Mouse (Mus musculus) CH12.LX (cell line): ENCODE data around the gene Prdx2. TPM values are rescaled to one million over a fixed set of nuclear protein-coding genes. Genes with fewer than 3 reads are reported as not detected.

Experiments used
- DNase-seq: peaks from one replicate; pipeline ENCODE4 v3.0.0-alpha.2; 2013; ENCODE audit errors: extremely low read depth
- H3K27ac ChIP-seq: 2 replicates; pipeline ENCODE4 v1.5.1; 2012; ENCODE audit warnings: low read depth, mild to moderate bottlenecking, control low read depth, moderate library complexity; ENCODE audit not compliant: insufficient read depth
- H3K27me3 ChIP-seq: replicated peaks from 2 replicates; pipeline ENCODE3; 2012; ENCODE audit warnings: inconsistent platforms
- H3K36me3 ChIP-seq, 2 experiments: replicated peaks in 1 of 2; 2 replicates each; pipeline versions ENCODE3 to v1.6.1; 2012; ENCODE audit warnings: inconsistent platforms in 1 of 2, low read length in 1 of 2, mild to moderate bottlenecking in 1 of 2, mixed read lengths in 1 of 2, moderate library complexity in 1 of 2; ENCODE audit not compliant: control insufficient read depth in 1 of 2, insufficient read depth in 1 of 2
- H3K4me1 ChIP-seq, 2 experiments: 2 replicates each; pipeline ENCODE4 v1.6.1; 2012; ENCODE audit warnings: inconsistent platforms in 1 of 2, moderate library complexity in 1 of 2; ENCODE audit not compliant: insufficient read depth in 2 of 2, control insufficient read depth in 1 of 2
- H3K4me2 ChIP-seq: 2 replicates; pipeline ENCODE4 v1.6.1; 2012; ENCODE audit warnings: low read depth, mild to moderate bottlenecking, control low read depth; ENCODE audit not compliant: poor library complexity, insufficient read depth, severe bottlenecking
- H3K4me3 ChIP-seq, 3 experiments: fragments of 150-350 bp in 1 of 3; sonication (generic) in 1 of 3; replicated peaks in 1 of 3; 2 replicates each; pipeline versions ENCODE3 to v1.5.1; 2011 to 2012; ENCODE audit warnings: low read depth in 2 of 3, low read length in 2 of 3, mild to moderate bottlenecking in 2 of 3, moderate library complexity in 2 of 3, control low read depth in 1 of 3, improper control_type of control experiment in 1 of 3, inconsistent platforms in 1 of 3, mixed read lengths in 1 of 3; ENCODE audit not compliant: poor library complexity in 1 of 3
- H3K79me2 ChIP-seq: replicated peaks from 2 replicates; pipeline ENCODE4 v1.6.1; 2012; ENCODE audit warnings: mild to moderate bottlenecking, moderate library complexity; ENCODE audit not compliant: control insufficient read depth, poor library complexity, insufficient read depth, severe bottlenecking; ENCODE audit errors: extremely low read depth
- H3K9ac ChIP-seq: 2 replicates; pipeline ENCODE4 v1.6.1; 2012; ENCODE audit warnings: low read depth, mild to moderate bottlenecking, control low read depth, moderate library complexity; ENCODE audit not compliant: insufficient read depth
- H3K9me3 ChIP-seq: replicated peaks from 2 replicates; pipeline ENCODE3; 2012; ENCODE audit warnings: low read length, inconsistent platforms, mixed read lengths
- BHLHE40 ChIP-seq: IDR thresholded peaks from 2 replicates; pipeline ENCODE4 v1.6.1; 2011; ENCODE audit warnings: mild to moderate bottlenecking, low read depth, low read length, improper control_type of control experiment
- CHD1 ChIP-seq: IDR thresholded peaks from 2 replicates; pipeline ENCODE4 v1.6.1; 2012; ENCODE audit warnings: low read depth, low read length, improper control_type of control experiment, inconsistent platforms
- CHD2 ChIP-seq: IDR thresholded peaks from 2 replicates; pipeline ENCODE4 v1.6.1; 2011; ENCODE audit warnings: low read length, improper control_type of control experiment
- CTCF ChIP-seq, 2 experiments: IDR thresholded peaks in 1 of 2; conservative IDR thresholded peaks in 1 of 2; 2 replicates each; pipeline ENCODE4 v1.5.1; 2011 to 2012; ENCODE audit warnings: low read depth in 2 of 2, low read length in 2 of 2, improper control_type of control experiment in 1 of 2, inconsistent platforms in 1 of 2, mild to moderate bottlenecking in 1 of 2, moderate library complexity in 1 of 2
- ELF1 ChIP-seq: IDR thresholded peaks from 2 replicates; pipeline ENCODE4 v1.6.1; 2014; ENCODE audit warnings: low read depth, mild to moderate bottlenecking, inconsistent platforms, low read length, improper control_type of control experiment
- EP300 ChIP-seq: IDR thresholded peaks from 2 replicates; pipeline ENCODE4 v1.6.1; 2011; ENCODE audit warnings: low read length, improper control_type of control experiment
- ETS1 ChIP-seq: conservative IDR thresholded peaks from 2 replicates; pipeline ENCODE4 v1.6.1; 2012; ENCODE audit warnings: low read depth, mild to moderate bottlenecking, inconsistent platforms, low read length, improper control_type of control experiment, moderate library complexity
- GABPA ChIP-seq: IDR thresholded peaks from 2 replicates; pipeline ENCODE4 v1.6.1; 2012; ENCODE audit warnings: low read depth, low read length, improper control_type of control experiment, inconsistent platforms; ENCODE audit not compliant: insufficient replicate concordance
- HCFC1 ChIP-seq: IDR thresholded peaks from 2 replicates; pipeline ENCODE4 v1.6.1; 2012; ENCODE audit warnings: low read depth, mild to moderate bottlenecking, inconsistent platforms, low read length, improper control_type of control experiment
- IRF4 ChIP-seq: IDR thresholded peaks from 2 replicates; pipeline ENCODE4 v1.6.1; 2014; ENCODE audit warnings: low read depth, mild to moderate bottlenecking, inconsistent platforms, low read length, improper control_type of control experiment
- JUN ChIP-seq: IDR thresholded peaks from 2 replicates; pipeline ENCODE4 v1.6.1; 2011; ENCODE audit warnings: low read depth, mild to moderate bottlenecking, low read length, improper control_type of control experiment, moderate library complexity; ENCODE audit not compliant: insufficient read depth
- KAT2A ChIP-seq: IDR thresholded peaks from 2 replicates; pipeline ENCODE4 v1.6.1; 2012; ENCODE audit warnings: low read length, improper control_type of control experiment, inconsistent platforms; ENCODE audit not compliant: insufficient replicate concordance
- MAFK ChIP-seq: IDR thresholded peaks from 2 replicates; pipeline ENCODE4 v1.6.1; 2011; ENCODE audit warnings: low read length, improper control_type of control experiment; ENCODE audit not compliant: insufficient replicate concordance
- MAX ChIP-seq: IDR thresholded peaks from 2 replicates; pipeline ENCODE4 v1.6.1; 2011; ENCODE audit warnings: low read length, improper control_type of control experiment
- MAZ ChIP-seq: IDR thresholded peaks from 2 replicates; pipeline ENCODE4 v1.6.1; 2012; ENCODE audit warnings: low read depth, mild to moderate bottlenecking, inconsistent platforms, low read length, improper control_type of control experiment, moderate library complexity
- MYC ChIP-seq: IDR thresholded peaks from 2 replicates; pipeline ENCODE4 v1.6.1; 2011; ENCODE audit warnings: low read depth, mild to moderate bottlenecking, improper control_type of control experiment, low read length
- NELFE ChIP-seq: IDR thresholded peaks from 2 replicates; pipeline ENCODE4 v1.6.1; 2011; ENCODE audit warnings: low read depth, low read length, improper control_type of control experiment
- NRF1 ChIP-seq: IDR thresholded peaks from 2 replicates; pipeline ENCODE4 v1.6.1; 2014; ENCODE audit warnings: low read depth, mild to moderate bottlenecking, inconsistent platforms, low read length, improper control_type of control experiment, moderate library complexity
- PAX5 ChIP-seq: IDR thresholded peaks from 2 replicates; pipeline ENCODE4 v1.6.1; 2012; ENCODE audit warnings: low read length, inconsistent platforms, mixed read lengths
- POLR2A ChIP-seq: IDR thresholded peaks from 2 replicates; pipeline ENCODE4 v1.6.1; 2011; ENCODE audit warnings: low read depth, mild to moderate bottlenecking, improper control_type of control experiment, low read length
- POLR2AphosphoS2 ChIP-seq: IDR thresholded peaks from 2 replicates; pipeline ENCODE4 v1.6.1; 2011; ENCODE audit warnings: low read depth, low read length, improper control_type of control experiment
- RAD21 ChIP-seq: IDR thresholded peaks from 2 replicates; pipeline ENCODE4 v1.6.1; 2011; ENCODE audit warnings: low read depth, mild to moderate bottlenecking, low read length, improper control_type of control experiment, moderate library complexity
- RCOR1 ChIP-seq: conservative IDR thresholded peaks from 2 replicates; pipeline ENCODE4 v1.6.1; 2012; ENCODE audit warnings: low read depth, mild to moderate bottlenecking, inconsistent platforms, low read length, improper control_type of control experiment
- SIN3A ChIP-seq: IDR thresholded peaks from 2 replicates; pipeline ENCODE4 v1.6.1; 2012; ENCODE audit warnings: low read length, improper control_type of control experiment, inconsistent platforms
- TCF12 ChIP-seq: IDR thresholded peaks from 2 replicates; pipeline ENCODE4 v1.6.1; 2014; ENCODE audit warnings: low read depth, mild to moderate bottlenecking, inconsistent platforms, low read length, improper control_type of control experiment
- UBTF ChIP-seq: IDR thresholded peaks from 2 replicates; pipeline ENCODE4 v1.6.1; 2012; ENCODE audit warnings: low read depth, mild to moderate bottlenecking, inconsistent platforms, low read length, improper control_type of control experiment, moderate library complexity
- USF2 ChIP-seq: conservative IDR thresholded peaks from 2 replicates; pipeline ENCODE4 v1.6.1; 2011; ENCODE audit warnings: low read depth, low read length, improper control_type of control experiment
- ZC3H11A ChIP-seq: IDR thresholded peaks from 2 replicates; pipeline ENCODE4 v1.6.1; 2012; ENCODE audit warnings: low read depth, mild to moderate bottlenecking, inconsistent platforms, low read length, improper control_type of control experiment
- ZKSCAN1 ChIP-seq: IDR thresholded peaks from 2 replicates; pipeline ENCODE4 v1.6.1; 2012; ENCODE audit warnings: low read depth, inconsistent platforms, low read length, improper control_type of control experiment, borderline replicate concordance
- ZMIZ1 ChIP-seq: IDR thresholded peaks from 2 replicates; pipeline ENCODE4 v1.6.1; 2012; ENCODE audit warnings: low read depth, mild to moderate bottlenecking, inconsistent platforms, low read length, improper control_type of control experiment
- ZNF384 ChIP-seq: IDR thresholded peaks from 2 replicates; pipeline ENCODE4 v1.6.1; 2012; ENCODE audit warnings: low read depth, low read length, improper control_type of control experiment, inconsistent platforms
- dilution Hi-C: fragments of 300-500 bp; cut with MboI; formaldehyde crosslinking; loops from 2 replicates; pipeline ENCODE4 v1.14.3; 2020; ENCODE audit warnings: low sequenced_read_pairs; ENCODE audit not compliant: extremely low pct_unique_long_range_greater_than_20kb, extremely low pct_ligation_motif_present
- in situ Hi-C: fragments of 300-500 bp; cut with MboI; formaldehyde crosslinking; loops from 3 replicates; pipeline ENCODE4 v1.14.3; 2019; ENCODE audit warnings: low sequenced_read_pairs, low pct_ligation_motif_present, low pct_unique_long_range_greater_than_20kb, mixed read lengths
- polyA plus RNA-seq: library from polyadenylated mRNA; unstranded; fragments of >175 nt; gene quantifications from 2 replicates; pipeline ENCODE4 v1.2.1, GENCODE M21; 2012; ENCODE audit warnings: low read depth; ENCODE audit not compliant: insufficient read length
- total RNA-seq, 2 experiments: library from RNA; depleted of rRNA; stranded (reverse); fragments of 300-350 nt in 1 of 2; fragments of >200 nt in 1 of 2; gene quantifications; 2 replicates each; pipeline ENCODE4 v1.2.3; 2012 to 2014

Prdx2 gene
- total and polyA plus RNA-seq, 3 experiments, result 158 to 232 (median 218) TPM

DNA sequence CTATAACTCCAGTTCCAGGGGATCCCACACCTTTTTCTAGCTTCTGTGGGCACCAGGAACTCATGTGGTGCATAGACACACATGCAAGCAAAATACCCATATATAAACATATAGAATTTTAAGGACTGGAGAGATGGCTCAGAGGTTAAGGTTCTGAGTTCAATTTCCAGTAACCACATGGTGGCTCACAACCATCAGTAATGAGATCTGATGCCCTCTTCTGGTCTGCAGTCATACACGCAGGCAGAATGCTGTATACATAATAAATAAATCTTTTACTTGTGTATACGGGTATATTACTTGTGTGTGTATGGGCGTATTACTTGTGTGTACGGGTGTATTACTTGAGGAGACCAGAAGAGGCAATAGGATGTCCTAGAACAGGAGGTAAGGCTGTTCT is 5.4 kb upstream of the Prdx2 start:
- Histone ChIP-seq H3K79me2 (peaks cover 3% of the 10 kb centered on the region), H3K36me3 (peaks cover 24 to 47% of the 10 kb centered on the region in 2 experiments), H3K4me3 (no peak overlapping the region), H3K27me3 (no peaks in the 10 kb centered on the region), H3K4me1 (peaks cover 12 to 39% of the 10 kb centered on the region in 2 experiments), H3K27ac (no peak overlapping the region), H3K9ac (no peak overlapping the region), H3K4me2 (no peak overlapping the region), H3K9me3 (no peaks in the 10 kb centered on the region)
- DNase-seq, result no peak
- dilution Hi-C loops, result no loop called here
- TF ChIP-seq MYC, result peak; percentile 54; the same call in 1 of the 2 replicates
- no peak; the same call in 1 of the 2 replicates for TF ChIP-seq RAD21
- TF ChIP-seq CHD2, result no peak
- no peak for TF ChIP-seq HCFC1
- TF ChIP-seq ETS1, result no peak
- peak; percentile 10 to 50; a peak in 2 of 4 replicates for TF ChIP-seq CTCF (conservative IDR thresholded peaks at IDR 0.05 in 1 of 2, IDR thresholded peaks at IDR 0.05 in 1 of 2; ENCODE audit: low read depth in 2 of 2, low read length in 2 of 2)
- in situ Hi-C loops, result no loop called here

DNA sequence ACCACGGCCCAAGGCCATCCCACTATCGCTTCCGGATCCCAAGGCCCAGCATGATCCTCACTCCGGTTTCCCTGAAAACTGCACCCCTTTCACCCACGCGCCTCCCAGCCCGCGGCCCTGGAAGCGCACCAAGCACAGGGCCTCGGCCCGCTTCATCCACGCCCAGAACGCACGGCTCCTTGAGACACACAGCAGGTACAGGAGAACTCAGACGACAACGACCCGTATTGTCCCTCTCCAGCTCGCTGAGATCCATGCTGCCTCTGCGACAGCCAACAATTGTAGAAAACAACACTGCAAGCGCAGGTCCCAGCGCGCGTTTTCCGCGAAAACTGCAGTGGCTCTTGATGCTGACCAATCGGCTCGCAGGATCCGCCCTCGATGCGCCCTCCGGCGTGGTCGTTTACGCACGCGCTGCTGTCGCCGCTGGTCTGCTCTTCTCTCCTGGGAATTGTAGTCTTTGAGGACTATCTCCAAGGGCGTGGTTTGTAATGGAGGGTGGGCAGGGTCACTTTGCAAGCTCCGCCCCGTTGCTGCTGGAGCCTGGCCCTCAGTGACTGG is 3.6 kb upstream of the Prdx2 start:
- H3K4me1 ChIP-seq, result peaks cover 17 to 46% of the 10 kb centered on the region in 2 experiments
- peaks cover 9% of the 10 kb centered on the region for H3K79me2 ChIP-seq
- TF ChIP-seq USF2 (no peak), BHLHE40 (peak; percentile 42), ZC3H11A (no peak), TCF12 (peak; percentile 54; the same call in 1 of the 2 replicates), POLR2AphosphoS2 (no peak), MYC (0 out of 2 replicates have a peak, but pooled peaks have one; percentile 82), ELF1 (peak; percentile 61), JUN (no peak), UBTF (no peak), CHD1 (no peak), ZKSCAN1 (no peak), NELFE (peak; percentile 64), NRF1 (peak; percentile 90), ETS1 (peak; percentile 16; the same call in 1 of the 2 replicates), RAD21 (no peak), PAX5 (no peak), IRF4 (peak; percentile 40; the same call in 1 of the 2 replicates), KAT2A (peak; percentile 84; the same call in 1 of the 2 replicates), RCOR1 (no peak), MAZ (no peak), CTCF (conservative IDR thresholded peaks at IDR 0.05 in 1 of 2, IDR thresholded peaks at IDR 0.05 in 1 of 2; ENCODE audit: low read depth in 2 of 2, low read length in 2 of 2) (no peak), EP300 (no peak), GABPA (no peak; the same call in 1 of the 2 replicates), CHD2 (no peak; the same call in 1 of the 2 replicates), POLR2A (peak; percentile 81), MAX (peak; percentile 85), ZMIZ1 (peak; percentile 34; the same call in 1 of the 2 replicates), SIN3A (peak; percentile 84), MAFK (no peak), ZNF384 (no peak)

More for the DNA sequence above, 3.6 kb upstream of the Prdx2 start:
- no peaks in the 10 kb centered on the region for H3K27me3 ChIP-seq
- in situ Hi-C loops (no loop called here), dilution Hi-C loops (no loop called here)
- DNase-seq, result peak; percentile 97
- H3K27ac ChIP-seq, result peak overlapping the region; percentile 58
- peak overlapping the region; percentile 70 to 75 (median 73) for H3K4me3 ChIP-seq
- H3K36me3 ChIP-seq, result peaks cover 16 to 37% of the 10 kb centered on the region in 2 experiments
- peak overlapping the region; percentile 39; the same call in 1 of the 2 replicates for H3K9ac ChIP-seq
- H3K4me2 ChIP-seq, result peak overlapping the region; percentile 54
- no peaks in the 10 kb centered on the region for H3K9me3 ChIP-seq
